Mouse (Mus musculus) frontal cortex, postnatal 36 days (tissue): ENCODE results near the gene Lrrc66.

ENCODE experiments used
- DNase-seq, 2 experiments: peaks; one replicate each; pipeline ENCODE4 v3.0.0; 2022; ENCODE audit warnings: low spot score in 2 of 2

The Lrrc66 gene

GRCm38 (mm10) chr5:73558756-73559155, 73.6 kb downstream of the Lrrc66 start:
- no peak for DNase-seq

GRCm38 (mm10) chr5:73556733-73557425, 75.4 kb downstream of the Lrrc66 start:
- no peak for DNase-seq
